37 mouse cellular contexts compared by ENCODE assay signal in genomic region chr3:89107545-89107944, GRCm38 (mm10). TPM values are rescaled to one million over a fixed set of nuclear protein-coding genes. Genes with fewer than 3 reads are reported as not detected.
"Had no signal": no experiment of that assay in that cellular context is flagged by ENCODE, and none has a peak within 500 bp of the region (broad histone marks: within the 10 kb centered on the region; RNA-seq: fewer than 3 reads in every experiment).

No protein-coding gene starts in this region.

- H3K9me3 ChIP-seq: heart, embryonic 13.5 days; heart, embryonic 15.5 days; hindbrain, embryonic 10.5 days; hindbrain, embryonic 12.5 days; intestine, embryonic 15.5 days; limb, embryonic 13.5 days; limb, embryonic 15.5 days; liver, embryonic 12.5 days had no signal

- H3K4me2 ChIP-seq: heart, embryonic 11.5 days; heart, embryonic 13.5 days; heart, embryonic 15.5 days; hindbrain, embryonic 12.5 days; hindbrain, embryonic 14.5 days; intestine, embryonic 15.5 days; limb, embryonic 13.5 days; limb, embryonic 15.5 days; liver, embryonic 12.5 days had no signal

- H3K27me3 ChIP-seq: heart, embryonic 13.5 days; heart, embryonic 15.5 days; hindbrain, embryonic 12.5 days; intestine, embryonic 15.5 days; limb, embryonic 13.5 days; limb, embryonic 15.5 days had no signal

- H3K4me3 ChIP-seq: gastrocnemius, adult 2 months; heart, embryonic 13.5 days; heart, embryonic 15.5 days; hindbrain, embryonic 10.5 days; hindbrain, embryonic 12.5 days; intestine, embryonic 15.5 days; layer of hippocampus, adult 2 months; limb, embryonic 13.5 days; limb, embryonic 15.5 days; liver, embryonic 12.5 days had no signal

- H3K4me1 ChIP-seq: hindbrain, embryonic 12.5 days had no signal

- ATAC-seq: hindbrain, embryonic 16.5 days; inflammation-experienced regulatory T-cells, adult 6 months; intestine, embryonic 15.5 days; liver, embryonic 12.5 days had no signal

- H3K9ac ChIP-seq: heart, embryonic 13.5 days; heart, embryonic 15.5 days; hindbrain, embryonic 12.5 days; hindbrain, embryonic 14.5 days; intestine, embryonic 15.5 days; limb, embryonic 13.5 days; limb, embryonic 15.5 days; liver, embryonic 12.5 days; liver, embryonic 14.5 days had no signal

- DNase-seq: gastrocnemius, adult 2 months; gastrocnemius, postnatal 10 days; gastrocnemius, postnatal 25 days; heart, adult 18-20 months; heart, postnatal 4 days; kidney, adult 18-20 months; kidney, adult 8-10 months; kidney, postnatal 10 days; kidney, postnatal 25 days; kidney, postnatal 4 days; left cerebral cortex, postnatal 4 days had no signal

- H3K27ac ChIP-seq: gastrocnemius, adult 2 months; heart, embryonic 13.5 days; heart, embryonic 15.5 days; hindbrain, embryonic 10.5 days; hindbrain, embryonic 12.5 days; hindbrain, embryonic 14.5 days; intestine, embryonic 15.5 days; layer of hippocampus, adult 2 months; limb, embryonic 13.5 days; limb, embryonic 15.5 days; liver, embryonic 14.5 days had no signal

- H3K36me3 ChIP-seq: heart, embryonic 13.5 days; heart, embryonic 15.5 days; hindbrain, embryonic 10.5 days; hindbrain, embryonic 12.5 days; intestine, embryonic 15.5 days; limb, embryonic 13.5 days; limb, embryonic 15.5 days; liver, embryonic 12.5 days had no signal

RNA-seq across cellular contexts. Expression of gene Gm43738, which starts 6.6 kb away (rescaled TPM):
- total RNA-seq: gastrocnemius, adult 2 months; gastrocnemius, postnatal 10 days; gastrocnemius, postnatal 25 days; gastrocnemius, postnatal 4 days; granulocyte monocyte progenitor cell, adult 5-6 weeks; heart, adult 18-20 months; heart, postnatal 25 days; heart, postnatal 4 days; layer of hippocampus, postnatal 25 days; left cerebral cortex, postnatal 25 days; left cerebral cortex, postnatal 4 days; liver, adult 2 months had no signal
- polyA plus RNA-seq: heart, embryonic 11.5 days; heart, embryonic 13.5 days; heart, postnatal 0 days; hindbrain, embryonic 12.5 days; hindbrain, embryonic 14.5 days; hindbrain, embryonic 16.5 days; inflammation-experienced regulatory T-cells, adult 6 months; kidney, embryonic 14.5 days; kidney, embryonic 16.5 days; limb, embryonic 11.5 days; limb, embryonic 13.5 days; limb, embryonic 15.5 days had no signal

RNA-seq across cellular contexts. Expression of gene Pklr, which starts 28.4 kb away (rescaled TPM):
- total RNA-seq: gastrocnemius, adult 2 months; gastrocnemius, postnatal 25 days; heart, adult 18-20 months; heart, postnatal 25 days; heart, postnatal 4 days; layer of hippocampus, adult 2 months; layer of hippocampus, postnatal 25 days; left cerebral cortex, adult 8-10 months; left cerebral cortex, postnatal 10 days; left cerebral cortex, postnatal 25 days had no signal
- polyA plus RNA-seq: inflammation-experienced regulatory T-cells, adult 6 months had no signal
